Mouse (Mus musculus): ENCODE data around the gene Zc3h8.

GRCm38 (mm10) chr2:128885225-128885811, 58.6 kb downstream of the Zc3h8 start:
- TF ChIP-seq CTCF (IDR thresholded peaks at IDR 0.05; ENCODE audit: low read depth, low read length) = no peak
- no peak for TF ChIP-seq POLR2A (IDR thresholded peaks at IDR 0.05; ENCODE audit: borderline replicate concordance, low read depth, low read length)

Data from bone marrow macrophage, adult 2 months (primary cell).